Mouse (Mus musculus): ENCODE data around the gene Ucma. TPM values are rescaled to one million over a fixed set of nuclear protein-coding genes. Genes with fewer than 3 reads are reported as not detected.

Ucma gene
- polyA plus RNA-seq, 1 experiment from 2014 or later: not detected

DNA sequence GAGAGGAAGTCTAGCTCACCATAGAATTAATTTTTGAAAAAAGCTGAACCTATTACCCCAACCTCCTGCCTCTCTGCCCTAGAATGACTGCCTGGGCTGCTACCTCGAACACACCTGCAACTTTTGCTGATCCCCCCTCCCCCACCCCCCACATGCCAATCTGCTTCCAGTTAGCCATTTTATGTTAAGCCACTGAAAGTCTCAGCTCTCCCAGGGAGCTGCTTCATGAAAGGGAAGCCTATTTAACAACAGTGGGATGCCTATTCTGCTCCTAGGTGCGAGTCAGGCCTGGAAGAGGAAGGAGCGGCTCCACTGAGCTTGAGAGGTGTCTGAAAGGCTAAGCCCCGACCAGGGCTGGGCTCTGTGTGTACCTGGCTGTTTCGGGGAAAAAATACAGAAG, 8.1 kb downstream of the Ucma start:
- H3K27ac ChIP-seq: no peak overlapping the region
- H3K4me2 ChIP-seq (replicated peaks): no peak overlapping the region
- no peaks in the 10 kb centered on the region for H3K9me3 ChIP-seq
- no peaks in the 10 kb centered on the region for H3K4me1 ChIP-seq
- no peak for ATAC-seq (ENCODE audit: low FRiP score, low read depth)
- H3K27me3 ChIP-seq (replicated peaks): no peaks in the 10 kb centered on the region
- H3K4me3 ChIP-seq: no peak overlapping the region
- H3K9ac ChIP-seq: no peak overlapping the region
- H3K36me3 ChIP-seq: no peaks in the 10 kb centered on the region
- 39% methylated on average over 5 of the region's 5 CpGs for WGBS

- 83% methylated on average over 6 of the region's 6 CpGs for WGBS
- H3K36me3 ChIP-seq: no peaks in the 10 kb centered on the region
- no peak for ATAC-seq (ENCODE audit: low FRiP score, low read depth)
- H3K9ac ChIP-seq: no peak overlapping the region
- no peaks in the 10 kb centered on the region for H3K9me3 ChIP-seq
- no peak overlapping the region for H3K4me2 ChIP-seq (replicated peaks)
- H3K27me3 ChIP-seq (replicated peaks): no peaks in the 10 kb centered on the region
- no peak overlapping the region for H3K27ac ChIP-seq
- H3K4me3 ChIP-seq: no peak overlapping the region
- H3K4me1 ChIP-seq: no peaks in the 10 kb centered on the region
These were observed 9.1 kb downstream of the Ucma start for GRCm38 (mm10) chr2:4985000-4985399.

DNA sequence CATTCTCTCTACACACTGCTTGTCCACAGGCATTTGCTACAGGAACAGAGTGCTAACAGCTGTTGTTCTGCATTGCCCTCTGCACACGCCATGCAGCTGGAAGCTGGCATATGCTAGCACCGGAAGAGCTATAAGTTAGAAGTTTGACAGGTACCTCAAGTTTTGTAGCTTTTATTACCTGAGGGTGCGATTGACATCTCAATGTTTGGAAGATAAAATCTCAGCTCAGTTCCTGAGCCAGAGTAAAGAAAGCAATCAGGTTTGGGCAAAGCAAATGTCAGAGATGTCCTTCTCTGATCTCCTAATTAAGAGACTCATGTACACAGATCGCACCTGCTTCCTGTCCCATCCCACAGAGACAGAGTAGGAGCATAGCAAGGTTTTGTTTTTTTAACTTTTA, 10.9 kb downstream of the Ucma start:
- H3K9ac ChIP-seq: no peak overlapping the region
- no peak for ATAC-seq (ENCODE audit: low FRiP score, low read depth)
- H3K9me3 ChIP-seq: no peaks in the 10 kb centered on the region
- WGBS: 88% methylated on average over 4 of the region's 4 CpGs
- H3K4me2 ChIP-seq (replicated peaks): no peak overlapping the region
- H3K36me3 ChIP-seq: peaks cover 12% of the 10 kb centered on the region; the same call in 1 of the 2 replicates
- no peak overlapping the region for H3K4me3 ChIP-seq
- H3K27me3 ChIP-seq (replicated peaks): no peaks in the 10 kb centered on the region
- no peaks in the 10 kb centered on the region for H3K4me1 ChIP-seq
- H3K27ac ChIP-seq: no peak overlapping the region

- 85% methylated on average over 8 of the region's 8 CpGs for WGBS
- Histone ChIP-seq H3K4me3 (no peak overlapping the region), H3K27ac (no peak overlapping the region)
These were observed 11.7 kb downstream of the Ucma start for GRCm38 (mm10) chr2:4987388-4988180.

DNA sequence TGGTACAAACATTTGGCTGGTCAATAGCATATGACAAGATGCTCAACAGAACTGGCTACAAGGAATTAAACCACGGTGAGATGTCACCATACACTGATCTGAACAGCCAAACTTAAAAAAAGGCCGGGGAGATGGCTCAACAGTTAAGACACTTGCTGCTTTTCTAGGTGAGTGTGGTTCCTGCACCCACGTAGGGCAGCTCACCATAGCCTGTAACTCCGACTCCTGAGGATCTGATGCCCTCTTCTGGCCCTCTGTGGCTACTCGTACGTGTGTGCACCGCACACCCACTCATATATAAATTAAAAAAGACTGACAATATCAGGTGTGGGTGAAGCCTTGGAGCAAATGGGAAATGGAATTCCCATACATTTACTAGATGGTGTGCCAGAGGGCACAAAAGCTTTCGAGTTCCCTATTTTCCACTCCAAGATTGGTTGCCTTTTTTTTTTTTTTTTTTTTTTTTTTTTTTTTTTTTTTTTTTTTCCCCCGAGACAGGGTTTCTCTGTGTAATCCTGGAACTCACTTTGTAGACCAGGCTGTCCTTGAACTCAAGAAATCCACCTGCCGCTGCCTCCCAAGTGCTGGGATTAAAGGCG, 13.0 kb downstream of the Ucma start:
- peaks cover 24% of the 10 kb centered on the region; the same call in 1 of the 2 replicates for H3K36me3 ChIP-seq
- no peaks in the 10 kb centered on the region for H3K4me1 ChIP-seq
- no peaks in the 10 kb centered on the region for H3K9me3 ChIP-seq
- no peak overlapping the region for H3K9ac ChIP-seq
- no peak overlapping the region for H3K4me2 ChIP-seq (replicated peaks)
- ATAC-seq (ENCODE audit: low FRiP score, low read depth): no peak
- H3K27me3 ChIP-seq (replicated peaks): no peaks in the 10 kb centered on the region
- 78% methylated on average over 11 of the region's 11 CpGs for WGBS
- no peak overlapping the region for H3K4me3 ChIP-seq
- H3K27ac ChIP-seq: no peak overlapping the region

More at GRCm38 (mm10) chr2:4987388-4988180, 11.7 kb downstream of the Ucma start:
- no peaks in the 10 kb centered on the region for H3K4me1 ChIP-seq
- no peak for ATAC-seq (ENCODE audit: low FRiP score, low read depth)
- no peaks in the 10 kb centered on the region for H3K9me3 ChIP-seq
- H3K36me3 ChIP-seq: peaks cover 15% of the 10 kb centered on the region; the same call in 1 of the 2 replicates
- H3K4me2 ChIP-seq (replicated peaks): no peak overlapping the region
- no peaks in the 10 kb centered on the region for H3K27me3 ChIP-seq (replicated peaks)
- no peak overlapping the region for H3K9ac ChIP-seq

GRCm38 (mm10) chr2:4993584-4993983, 17.7 kb downstream of the Ucma start:
- Histone ChIP-seq H3K4me1 (no peaks in the 10 kb centered on the region), H3K4me3 (no peak overlapping the region), H3K27ac (no peak overlapping the region), H3K9ac (no peak overlapping the region), H3K36me3 (peaks cover 46% of the 10 kb centered on the region), H3K27me3 (replicated peaks) (no peaks in the 10 kb centered on the region), H3K9me3 (no peaks in the 10 kb centered on the region), H3K4me2 (replicated peaks) (no peak overlapping the region)
- 94% methylated on average over 11 of the region's 11 CpGs for WGBS
- no peak for ATAC-seq (ENCODE audit: low FRiP score, low read depth)

- Histone ChIP-seq H3K9ac (no peak overlapping the region), H3K9me3 (no peaks in the 10 kb centered on the region), H3K27me3 (replicated peaks) (no peaks in the 10 kb centered on the region), H3K36me3 (peaks cover 46% of the 10 kb centered on the region), H3K4me1 (no peaks in the 10 kb centered on the region), H3K4me3 (no peak overlapping the region), H3K4me2 (replicated peaks) (no peak overlapping the region), H3K27ac (no peak overlapping the region)
- no peak for ATAC-seq (ENCODE audit: low FRiP score, low read depth)
- 90% methylated on average over 4 of the region's 4 CpGs for WGBS
These were observed 18.5 kb downstream of the Ucma start for GRCm38 (mm10) chr2:4994436-4994835.

DNA sequence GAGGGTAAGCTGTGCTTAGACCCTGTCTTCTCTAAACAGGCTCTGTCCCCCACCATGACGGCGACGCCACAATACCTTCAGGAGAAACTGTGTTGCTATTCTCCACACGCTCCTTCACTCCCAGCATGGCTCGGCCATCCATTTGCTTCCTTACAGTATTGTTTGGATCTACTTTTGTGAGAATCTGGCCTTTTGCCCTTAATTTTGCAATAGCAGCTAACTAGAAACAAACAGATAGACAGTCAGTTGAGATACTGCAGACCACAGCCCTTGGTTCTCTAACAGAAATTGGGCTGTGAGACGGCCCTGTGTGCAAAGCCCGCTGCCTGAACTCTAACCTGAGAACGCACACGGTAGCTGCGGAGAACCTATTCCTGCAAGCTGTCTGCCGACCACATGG, 19.7 kb downstream of the Ucma start:
- no peak for ATAC-seq (ENCODE audit: low FRiP score, low read depth)
- WGBS: 95% methylated on average over 11 of the region's 11 CpGs
- Histone ChIP-seq H3K27ac (no peak overlapping the region), H3K4me3 (no peak overlapping the region), H3K9ac (no peak overlapping the region), H3K4me1 (no peaks in the 10 kb centered on the region), H3K4me2 (replicated peaks) (no peak overlapping the region), H3K27me3 (replicated peaks) (no peaks in the 10 kb centered on the region), H3K36me3 (peaks cover 48% of the 10 kb centered on the region), H3K9me3 (no peaks in the 10 kb centered on the region)

GRCm38 (mm10) chr2:4996421-4996824, 20.5 kb downstream of the Ucma start:
- Histone ChIP-seq H3K9ac (no peak overlapping the region), H3K27ac (no peak overlapping the region), H3K9me3 (no peaks in the 10 kb centered on the region), H3K4me3 (no peak overlapping the region), H3K4me1 (no peaks in the 10 kb centered on the region), H3K36me3 (peaks cover 49% of the 10 kb centered on the region), H3K4me2 (replicated peaks) (no peak overlapping the region), H3K27me3 (replicated peaks) (no peaks in the 10 kb centered on the region)
- ATAC-seq (ENCODE audit: low FRiP score, low read depth): no peak
- WGBS: 94% methylated on average over 6 of the region's 6 CpGs

GRCm38 (mm10) chr2:4998905-4999304, 23.0 kb downstream of the Ucma start:
- Histone ChIP-seq H3K27ac (no peak overlapping the region), H3K9me3 (no peaks in the 10 kb centered on the region), H3K4me3 (no peak overlapping the region), H3K36me3 (peaks cover 36% of the 10 kb centered on the region), H3K4me2 (replicated peaks) (no peak overlapping the region), H3K9ac (no peak overlapping the region), H3K4me1 (no peaks in the 10 kb centered on the region), H3K27me3 (replicated peaks) (no peaks in the 10 kb centered on the region)
- WGBS: 81% methylated on average over 3 of the region's 3 CpGs
- ATAC-seq (ENCODE audit: low FRiP score, low read depth): no peak

- Histone ChIP-seq H3K9me3 (no peaks in the 10 kb centered on the region), H3K27me3 (replicated peaks) (no peaks in the 10 kb centered on the region), H3K4me1 (no peaks in the 10 kb centered on the region), H3K27ac (no peak overlapping the region), H3K4me3 (no peak overlapping the region), H3K9ac (no peak overlapping the region), H3K36me3 (peaks cover 35% of the 10 kb centered on the region), H3K4me2 (replicated peaks) (no peak overlapping the region)
- WGBS: 97% methylated on average over 6 of the region's 6 CpGs
- no peak for ATAC-seq (ENCODE audit: low FRiP score, low read depth)
These were observed 25.3 kb downstream of the Ucma start for GRCm38 (mm10) chr2:5001266-5001665.

- Histone ChIP-seq H3K9me3 (no peaks in the 10 kb centered on the region), H3K4me3 (no peak overlapping the region), H3K4me2 (replicated peaks) (no peak overlapping the region), H3K36me3 (peaks cover 29% of the 10 kb centered on the region), H3K4me1 (peaks cover 9% of the 10 kb centered on the region; the same call in 1 of the 2 replicates), H3K27ac (no peak overlapping the region), H3K9ac (no peak overlapping the region), H3K27me3 (replicated peaks) (no peaks in the 10 kb centered on the region)
- 94% methylated on average over 4 of the region's 4 CpGs for WGBS
- no peak for ATAC-seq (ENCODE audit: low FRiP score, low read depth)
These were observed 31.2 kb downstream of the Ucma start for GRCm38 (mm10) chr2:5007107-5007506.
